Mouse (Mus musculus) midbrain, postnatal 0 days (tissue): ENCODE measurements around the gene Avil. TPM values are rescaled to one million over a fixed set of nuclear protein-coding genes. Genes with fewer than 3 reads are reported as not detected.
A peak's percentile ranks its signal among the peaks of the same experiment; 100 is the strongest.

Source experiments
- ATAC-seq: fragments of 200-750 bp; cut with Nextera tagmentation; 2 replicates; pipeline ENCODE4 v1.8.0; 2017; ENCODE audit warnings: moderate number of reproducible peaks, mild to moderate bottlenecking, moderate TSS enrichment, moderate library complexity; ENCODE audit not compliant: low FRiP score
- DNase-seq: peaks from one replicate; pipeline ENCODE4 v3.0.0-alpha.2; 2015; ENCODE audit warnings: low spot score
- H3K27ac ChIP-seq: fragments of 300-500 bp; sonication (generic); 2 replicates; pipeline ENCODE4 v1.5.1; 2014; ENCODE audit warnings: low read depth, mild to moderate bottlenecking, low read length, mixed read lengths
- H3K27me3 ChIP-seq: fragments of 300-500 bp; sonication (generic); 2 replicates; pipeline ENCODE4 v1.6.1; 2014; ENCODE audit warnings: low read length, control low read depth, mixed read lengths; ENCODE audit not compliant: insufficient read depth
- H3K36me3 ChIP-seq: fragments of 300-500 bp; sonication (generic); 2 replicates; pipeline ENCODE4 v1.6.1; 2014; ENCODE audit warnings: low read length, control low read depth, mixed read lengths; ENCODE audit not compliant: insufficient read depth
- H3K4me1 ChIP-seq: fragments of 300-500 bp; sonication (generic); 2 replicates; pipeline ENCODE4 v1.6.1; 2014; ENCODE audit warnings: mild to moderate bottlenecking, control low read depth, antibody characterized with exemption, low read length, mixed read lengths; ENCODE audit not compliant: insufficient read depth
- H3K4me2 ChIP-seq: fragments of 300-500 bp; sonication (generic); 2 replicates; pipeline ENCODE4 v1.6.1; 2014; ENCODE audit warnings: low read depth, mild to moderate bottlenecking, low read length, mixed read lengths; ENCODE audit not compliant: poor library complexity, severe bottlenecking
- H3K4me3 ChIP-seq: fragments of 300-500 bp; sonication (generic); 2 replicates; pipeline ENCODE4 v1.5.1; 2014; ENCODE audit warnings: low read depth, mild to moderate bottlenecking, low read length, moderate library complexity
- H3K9ac ChIP-seq: fragments of 300-500 bp; sonication (generic); replicated peaks from 2 replicates; pipeline ENCODE4 v1.6.1; 2014; ENCODE audit warnings: mild to moderate bottlenecking, low read length, moderate library complexity, mixed read lengths; ENCODE audit not compliant: poor library complexity, severe bottlenecking
- H3K9me3 ChIP-seq: fragments of 300-500 bp; sonication (generic); 2 replicates; pipeline ENCODE4 v1.6.1; 2016; ENCODE audit warnings: low read length, control low read depth
- CTCF ChIP-seq: IDR thresholded peaks from 2 replicates; pipeline ENCODE4 v1.5.1; 2016; ENCODE audit warnings: antibody characterized with exemption, mild to moderate bottlenecking
- WGBS: fragments of 180-500 bp; shearing (Covaris S2); extraction: QIAGEN DNeasy Blood & Tissue Kit; methylation state at CpG from one replicate; pipeline ENCODE4 v1.1.7; 2014; 5-methylcytosine and 5-hydroxymethylcytosine counted together
- polyA plus RNA-seq: library from polyadenylated mRNA; unstranded; fragments of >200 nt; fragmentation: Nextera tagmentation; extraction: Ambion mirVana; gene quantifications from 2 replicates; pipeline ENCODE4 v1.2.1, GENCODE M21; 2015
- total RNA-seq: library from RNA; depleted of rRNA; stranded (reverse); fragments of >200 nt; gene quantifications from 2 replicates; pipeline ENCODE4 v1.2.3, GENCODE M21; 2014

Gene Avil
- total and polyA plus RNA-seq, 2 experiments from 2014 or later, result 1.3 to 2.0 TPM

DNA sequence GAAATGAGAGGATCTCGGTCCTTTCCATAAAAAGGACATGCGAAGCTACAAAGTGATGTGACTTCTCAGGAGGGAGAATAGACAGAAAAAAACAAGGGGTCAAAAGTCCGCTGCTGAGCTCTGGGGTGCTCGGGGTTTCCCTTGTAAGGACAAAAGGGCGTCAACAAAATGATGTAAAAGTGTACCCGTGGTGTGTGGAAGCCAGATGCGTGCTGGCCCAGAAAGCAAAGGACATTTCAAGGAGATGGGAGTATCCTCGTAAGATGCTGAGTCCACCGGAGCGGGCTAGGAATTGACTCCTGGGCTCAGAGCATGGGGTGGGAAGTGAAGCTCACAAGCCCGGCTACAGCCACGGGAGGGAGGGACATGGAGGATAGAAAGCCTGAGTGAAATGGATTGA lies 37.1 kb downstream of the Avil start:
- Histone ChIP-seq H3K9me3 (no peaks in the 10 kb centered on the region), H3K27ac (no peak overlapping the region), H3K4me3 (no peak overlapping the region), H3K36me3 (no peaks in the 10 kb centered on the region), H3K9ac (no peak overlapping the region), H3K4me2 (no peak overlapping the region), H3K4me1 (no peaks in the 10 kb centered on the region; the same call in 1 of the 2 replicates), H3K27me3 (0 out of 2 replicates have a peak, but pooled peaks cover 4% of the 10 kb centered on the region)
- no peak for TF ChIP-seq CTCF
- 71% methylated on average over 12 of the region's 12 CpGs for WGBS
- ATAC-seq (no peak), DNase-seq (no peak)

DNA sequence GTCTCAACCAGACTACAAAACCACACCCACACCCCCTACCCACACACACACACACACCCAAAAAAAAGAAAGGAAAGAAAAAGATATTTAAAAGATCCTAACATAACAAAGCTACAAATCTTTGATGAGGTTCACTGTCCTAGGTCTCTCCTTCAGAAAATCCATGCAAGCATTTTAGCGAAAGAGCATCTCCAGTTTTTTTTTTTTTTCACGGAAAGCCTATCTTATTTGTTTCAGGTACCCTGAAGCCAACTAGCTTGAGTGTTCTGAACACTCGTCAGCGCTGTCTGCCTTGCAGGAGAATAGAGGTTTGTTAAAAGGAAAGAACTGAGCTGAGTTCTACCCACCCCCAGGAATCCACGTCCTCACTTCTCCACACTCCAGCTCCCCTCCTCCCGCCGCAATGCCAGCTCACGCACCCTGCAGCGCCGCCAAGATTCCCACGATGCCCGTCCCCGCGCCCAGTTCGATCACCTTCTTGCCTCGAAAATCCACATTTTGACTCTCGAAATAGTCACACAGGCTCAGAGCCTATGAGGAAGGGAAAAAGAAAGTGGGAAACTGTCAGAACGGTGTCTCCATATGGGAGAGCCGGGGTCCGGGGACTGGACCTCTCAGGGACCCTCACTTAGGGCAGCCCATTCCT lies 40.2 kb downstream of the Avil start:
- Histone ChIP-seq H3K36me3 (no peaks in the 10 kb centered on the region), H3K9me3 (no peaks in the 10 kb centered on the region), H3K4me1 (no peaks in the 10 kb centered on the region; the same call in 1 of the 2 replicates), H3K9ac (peak overlapping the region; percentile 71), H3K4me3 (peak overlapping the region; percentile 79), H3K4me2 (peak overlapping the region; percentile 94), H3K27ac (no peak overlapping the region), H3K27me3 (0 out of 2 replicates have a peak, but pooled peaks cover 4% of the 10 kb centered on the region)
- DNase-seq (no peak), ATAC-seq (peak; percentile 39)
- TF ChIP-seq CTCF, result no peak
- WGBS, result 1% methylated on average over 20 of the region's 20 CpGs

DNA sequence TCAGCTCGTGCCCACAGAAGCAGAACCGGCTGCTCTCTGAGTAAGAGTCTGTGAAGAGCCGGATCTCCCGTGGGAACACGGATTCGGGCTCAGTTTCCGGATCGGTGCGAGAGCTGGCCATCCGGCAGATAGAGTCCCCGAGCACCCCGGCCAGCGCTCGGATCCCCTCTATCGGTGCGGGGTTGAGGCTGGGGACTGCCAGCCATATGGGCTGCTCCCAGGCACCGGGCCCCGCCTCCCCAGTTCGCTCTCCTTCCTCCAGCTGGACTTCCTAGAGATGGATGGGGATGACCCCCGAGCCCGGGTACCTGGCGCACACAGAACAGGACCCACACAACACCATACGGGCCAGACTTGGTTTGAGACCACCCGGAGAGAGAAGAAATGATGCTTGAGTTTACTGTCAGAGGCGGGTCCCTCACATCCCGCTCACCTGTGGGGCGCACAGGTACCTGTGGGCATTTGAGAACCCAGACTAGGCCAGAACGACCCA lies 40.8 kb downstream of the Avil start, which contains the start of the genes Mettl1 and Eef1akmt3:
Gene Mettl1, plus strand, starts transcription at position 141 of the 493 bp plus-strand sequence.
Gene Eef1akmt3, minus strand, starts transcription at position 240 of the 493 bp plus-strand sequence.
- peak; percentile 55 for ATAC-seq
- DNase-seq, result peak; percentile 38
- Histone ChIP-seq H3K9me3 (no peaks in the 10 kb centered on the region), H3K4me1 (no peaks in the 10 kb centered on the region; the same call in 1 of the 2 replicates), H3K4me3 (peak within 1 kb of the TSS; percentile 79), H3K27me3 (0 out of 2 replicates have a peak, but pooled peaks cover 4% of the 10 kb centered on the region), H3K36me3 (no peaks in the 10 kb centered on the region), H3K27ac (peak within 1 kb of the TSS; percentile 39), H3K9ac (peak within 1 kb of the TSS; percentile 71), H3K4me2 (peak within 1 kb of the TSS; percentile 94)
- 0% methylated on average over 18 of the region's 28 CpGs for WGBS
- TF ChIP-seq CTCF, result no peak

DNA sequence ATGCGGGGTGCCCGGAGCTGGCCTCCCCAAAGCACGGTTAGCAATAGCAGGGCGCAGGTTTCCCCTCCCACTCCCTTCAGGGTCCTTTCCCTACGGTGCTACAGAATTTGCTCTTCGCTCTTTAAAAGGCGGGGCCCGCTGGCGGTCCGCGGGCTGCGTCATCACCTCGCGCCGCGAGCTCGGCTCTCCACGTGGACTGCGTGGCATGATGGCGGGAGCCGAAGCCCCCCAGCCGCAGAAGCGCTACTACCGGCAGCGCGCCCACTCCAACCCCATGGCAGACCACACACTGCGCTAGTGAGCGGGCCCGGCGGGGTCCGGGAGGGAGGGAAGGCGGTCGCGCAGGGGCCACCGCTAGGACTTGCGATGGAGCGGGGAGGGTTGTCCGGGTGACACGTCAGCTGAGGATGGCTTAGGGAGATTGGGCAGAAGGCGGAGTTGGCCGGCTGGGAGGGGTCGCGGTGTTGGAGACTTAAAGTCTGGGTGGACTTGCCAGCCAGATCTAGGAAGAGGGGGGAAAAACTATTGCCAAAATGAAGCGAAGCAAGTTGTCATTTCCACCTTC lies 41.3 kb downstream of the Avil start:
- under 1% methylated on average over 44 of the region's 44 CpGs for WGBS
- peak overlapping the region; percentile 39; the same call in 1 of the 2 replicates for H3K27ac ChIP-seq

DNA sequence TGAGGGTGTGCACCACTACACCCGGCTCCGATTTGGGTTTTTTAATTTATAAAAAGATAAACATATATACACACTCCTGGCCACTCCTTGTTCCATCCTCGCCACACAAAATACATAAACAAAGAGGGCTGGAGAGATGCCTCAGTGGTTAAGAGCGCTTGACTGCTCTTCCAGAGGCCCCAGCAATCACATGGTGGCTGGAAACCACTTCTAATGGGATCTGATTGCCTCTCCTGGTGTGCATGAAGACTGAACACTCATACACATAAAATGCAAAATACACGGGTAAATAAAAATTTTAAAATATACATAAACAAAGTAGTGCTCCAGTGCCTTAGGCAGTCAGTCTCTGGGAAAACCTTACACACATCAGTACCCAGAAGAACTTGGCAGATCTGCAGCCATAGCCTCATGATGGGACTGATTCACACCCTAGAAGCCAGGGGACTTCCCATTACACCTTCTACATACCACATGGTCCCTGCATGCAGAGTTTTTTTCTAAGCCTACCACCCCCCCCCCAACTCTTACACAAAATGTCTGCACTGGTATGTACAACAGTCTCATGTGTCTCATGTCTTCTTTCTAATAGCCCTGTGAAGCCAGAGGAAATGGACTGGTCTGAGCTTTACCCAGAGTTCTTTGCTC lies 42.1 kb downstream of the Avil start:
- Histone ChIP-seq H3K4me2 (peak overlapping the region; percentile 94), H3K9me3 (no peaks in the 10 kb centered on the region), H3K27me3 (peaks cover 5% of the 10 kb centered on the region; the same call in 1 of the 2 replicates), H3K9ac (0 out of 2 replicates have a peak overlapping the region, but pooled peaks have one; percentile 71), H3K36me3 (no peaks in the 10 kb centered on the region), H3K27ac (no peak overlapping the region), H3K4me3 (peak overlapping the region; percentile 79), H3K4me1 (no peaks in the 10 kb centered on the region; the same call in 1 of the 2 replicates)
- no peak for TF ChIP-seq CTCF
- ATAC-seq, result no peak
- 18% methylated on average over 5 of the region's 5 CpGs for WGBS
- DNase-seq, result no peak

More for the DNA sequence above, 41.3 kb downstream of the Avil start:
- Histone ChIP-seq H3K4me3 (peak overlapping the region; percentile 79), H3K27me3 (0 out of 2 replicates have a peak, but pooled peaks cover 4% of the 10 kb centered on the region), H3K4me2 (peak overlapping the region; percentile 94), H3K4me1 (no peaks in the 10 kb centered on the region; the same call in 1 of the 2 replicates), H3K9me3 (no peaks in the 10 kb centered on the region), H3K9ac (peak overlapping the region; percentile 71), H3K36me3 (no peaks in the 10 kb centered on the region)
- TF ChIP-seq CTCF, result no peak
- DNase-seq (peak; percentile 94), ATAC-seq (peak; percentile 80)
